Mouse (Mus musculus) liver, adult 2 months (tissue): ENCODE data around the gene Cldn13. TPM values are rescaled to one million over a fixed set of nuclear protein-coding genes. Genes with fewer than 3 reads are reported as not detected.

Source experiments
- DNase-seq: peaks from one replicate; pipeline ENCODE4 v3.0.0-alpha.2; 2011; ENCODE audit warnings: low read depth, low spot score; ENCODE audit errors: extremely low read depth
- H3K27ac ChIP-seq: fragments of 200-500 bp; replicated peaks from 2 replicates; pipeline ENCODE4 v1.5.1; 2012; ENCODE audit warnings: low read depth, mild to moderate bottlenecking, control low read depth, inconsistent platforms, low read length; ENCODE audit not compliant: insufficient read depth
- H3K27me3 ChIP-seq: fragments of 200-500 bp; 2 replicates; pipeline ENCODE4 v1.6.1; 2012; ENCODE audit warnings: mild to moderate bottlenecking, moderate library complexity, low read length, inconsistent platforms; ENCODE audit not compliant: control insufficient read depth, insufficient read depth
- H3K36me3 ChIP-seq: fragments of 200-500 bp; 2 replicates; pipeline ENCODE4 v1.6.1; 2012; ENCODE audit warnings: low read length, inconsistent platforms; ENCODE audit not compliant: control insufficient read depth, insufficient read depth
- H3K4me1 ChIP-seq: fragments of 200-500 bp; 2 replicates; pipeline ENCODE4 v1.6.1; 2011; ENCODE audit warnings: low read length; ENCODE audit not compliant: control insufficient read depth, insufficient read depth
- H3K4me3 ChIP-seq: fragments of 200-500 bp; 2 replicates; pipeline ENCODE4 v1.5.1; 2011; ENCODE audit warnings: low read depth, mild to moderate bottlenecking, control low read depth, low read length, moderate library complexity; ENCODE audit not compliant: insufficient read depth
- H3K79me2 ChIP-seq: fragments of 200-500 bp; 2 replicates; pipeline ENCODE4 v1.6.1; 2012; ENCODE audit warnings: inconsistent platforms, mild to moderate bottlenecking, low read length, moderate library complexity; ENCODE audit not compliant: control insufficient read depth, insufficient read depth
- H3K9ac ChIP-seq: fragments of 200-500 bp; 2 replicates; pipeline ENCODE4 v1.6.1; 2012; ENCODE audit warnings: low read depth, mild to moderate bottlenecking, control low read depth, inconsistent platforms, low read length
- CTCF ChIP-seq: fragments of 200-500 bp; IDR thresholded peaks from 2 replicates; pipeline ENCODE4 v1.5.1; 2011; ENCODE audit warnings: low read depth, low read length, control low read depth
- POLR2A ChIP-seq: fragments of 200-500 bp; IDR thresholded peaks from 2 replicates; pipeline ENCODE4 v1.6.1; 2011; ENCODE audit warnings: low read length, control low read depth; ENCODE audit not compliant: insufficient read depth; ENCODE audit errors: extremely low read depth
- WGBS: fragments of 180-500 bp; shearing (Covaris S2); methylation state at CpG from one replicate; pipeline ENCODE4 v1.1.7; 2018; 5-methylcytosine and 5-hydroxymethylcytosine counted together
- polyA plus RNA-seq: library from polyadenylated mRNA; depleted of rRNA; stranded (reverse); fragments of >200 nt; gene quantifications from 2 replicates; pipeline ENCODE4 v1.2.3, GENCODE M21; 2012
- total RNA-seq: library from RNA; depleted of rRNA; stranded (reverse); fragments of >200 nt; gene quantifications from 2 replicates; pipeline ENCODE4 v1.2.3, GENCODE M21; 2014

Cldn13 gene
- total and polyA plus RNA-seq, 2 experiments, result not detected

- Histone ChIP-seq H3K9ac (no peak overlapping the region), H3K27ac (no peak overlapping the region), H3K4me3 (no peak overlapping the region), H3K36me3 (no peaks in the 10 kb centered on the region), H3K79me2 (no peaks in the 10 kb centered on the region), H3K27me3 (0 out of 2 replicates have a peak, but pooled peaks cover 3% of the 10 kb centered on the region), H3K4me1 (no peaks in the 10 kb centered on the region)
- no peak for DNase-seq
- no peak for TF ChIP-seq CTCF
- WGBS, result 12% methylated on average over 19 of the region's 19 CpGs
Measured at GRCm38 (mm10) chr5:134951053-134951884, 35.9 kb upstream of the Cldn13 start.

DNA sequence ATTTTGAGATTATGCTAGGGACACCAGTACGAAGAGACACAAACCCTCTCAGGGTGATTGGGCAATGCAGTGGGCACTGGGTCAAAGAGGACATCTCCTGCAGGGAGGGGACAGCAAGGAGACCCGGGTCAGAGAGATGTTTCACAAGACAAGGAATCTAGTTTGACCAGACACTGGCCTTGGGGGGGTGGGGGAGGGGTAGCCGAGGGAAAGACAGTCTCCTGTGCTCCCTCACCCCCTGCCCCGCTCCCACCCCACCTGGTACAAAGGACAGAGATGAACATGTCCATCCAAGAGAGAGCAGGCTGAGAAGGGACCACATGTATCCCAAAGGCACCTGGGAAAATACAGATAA, 32.7 kb upstream of the Cldn13 start:
- TF ChIP-seq POLR2A (no peak), CTCF (no peak)
- Histone ChIP-seq H3K9ac (no peak overlapping the region), H3K4me3 (no peak overlapping the region), H3K36me3 (no peaks in the 10 kb centered on the region), H3K79me2 (no peaks in the 10 kb centered on the region), H3K27ac (no peak overlapping the region), H3K27me3 (0 out of 2 replicates have a peak, but pooled peaks cover 3% of the 10 kb centered on the region), H3K4me1 (no peaks in the 10 kb centered on the region)
- DNase-seq, result no peak
- 34% methylated on average over 4 of the region's 4 CpGs for WGBS

GRCm38 (mm10) chr5:134947420-134948084, 32.2 kb upstream of the Cldn13 start:
- WGBS, result 45% methylated on average over 5 of the region's 5 CpGs
- Histone ChIP-seq H3K9ac (no peak overlapping the region), H3K27me3 (0 out of 2 replicates have a peak, but pooled peaks cover 3% of the 10 kb centered on the region)

GRCm38 (mm10) chr5:134946857-134947255, 31.5 kb upstream of the Cldn13 start, which contains the start of gene Cldn4:
Gene Cldn4, minus strand, starts transcription at chr5:134946934.
- TF ChIP-seq CTCF (no peak), POLR2A (no peak)
- WGBS, result 69% methylated on average over 11 of the region's 11 CpGs
- Histone ChIP-seq H3K79me2 (no peaks in the 10 kb centered on the region), H3K27me3 (0 out of 2 replicates have a peak, but pooled peaks cover 3% of the 10 kb centered on the region), H3K36me3 (no peaks in the 10 kb centered on the region), H3K4me1 (peaks cover 6% of the 10 kb centered on the region; the same call in 1 of the 2 replicates), H3K4me3 (no peak within 1 kb of the TSS), H3K9ac (no peak within 1 kb of the TSS), H3K27ac (no peak within 1 kb of the TSS)
- DNase-seq, result no peak

More at GRCm38 (mm10) chr5:134947420-134948084, 32.2 kb upstream of the Cldn13 start:
- Histone ChIP-seq H3K36me3 (no peaks in the 10 kb centered on the region), H3K27ac (no peak overlapping the region), H3K4me3 (no peak overlapping the region), H3K79me2 (no peaks in the 10 kb centered on the region), H3K4me1 (peaks cover 4% of the 10 kb centered on the region; the same call in 1 of the 2 replicates)
- TF ChIP-seq CTCF (no peak), POLR2A (no peak)
- no peak for DNase-seq

DNA sequence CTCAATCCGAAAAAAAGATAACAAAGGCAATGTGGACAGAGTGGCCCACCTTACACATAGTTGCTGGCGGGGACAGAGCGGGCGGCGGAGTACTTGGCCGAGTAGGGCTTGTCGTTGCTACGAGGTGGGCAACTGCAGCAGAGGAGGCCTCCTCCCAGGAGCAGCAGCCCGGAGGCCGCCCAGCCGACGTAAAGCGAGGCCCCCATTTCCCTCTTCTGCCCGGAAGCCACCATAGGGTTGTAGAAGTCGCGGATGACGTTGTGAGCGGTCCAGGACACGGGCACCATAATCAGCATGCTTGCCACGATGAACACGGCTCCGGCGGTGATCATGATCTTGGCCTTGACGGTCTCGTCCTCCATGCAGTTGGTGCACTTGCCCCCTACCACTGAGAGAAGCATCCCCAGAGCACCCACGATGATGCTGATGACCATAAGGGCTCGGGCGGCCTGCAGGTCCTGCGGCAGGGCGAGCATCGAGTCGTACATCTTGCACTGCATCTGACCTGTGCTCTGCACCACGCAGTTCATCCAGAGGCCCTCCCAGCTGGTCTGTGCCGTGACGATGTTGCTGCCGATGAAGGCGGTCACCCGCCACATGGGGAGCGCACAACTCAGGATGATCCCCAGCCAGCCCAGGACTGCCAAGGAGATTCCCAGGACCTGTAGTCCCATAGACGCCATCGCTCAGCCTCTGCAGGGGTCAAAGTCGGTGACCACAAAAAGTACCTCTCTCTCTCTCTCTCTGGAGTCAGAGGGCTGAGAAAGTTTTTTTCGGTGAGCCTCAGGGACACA, 30.9 kb upstream of the Cldn13 start:
- no peak for TF ChIP-seq POLR2A
- no peak for TF ChIP-seq CTCF
- Histone ChIP-seq H3K27ac (no peak overlapping the region), H3K4me1 (peaks cover 7% of the 10 kb centered on the region; the same call in 1 of the 2 replicates), H3K36me3 (no peaks in the 10 kb centered on the region), H3K79me2 (no peaks in the 10 kb centered on the region), H3K9ac (no peak overlapping the region), H3K4me3 (no peak overlapping the region), H3K27me3 (0 out of 2 replicates have a peak, but pooled peaks cover 3% of the 10 kb centered on the region)
- 67% methylated on average over 43 of the region's 43 CpGs for WGBS
- no peak for DNase-seq
